Mouse (Mus musculus): ENCODE results near the gene Kcna2.

Kcna2 gene

DNA sequence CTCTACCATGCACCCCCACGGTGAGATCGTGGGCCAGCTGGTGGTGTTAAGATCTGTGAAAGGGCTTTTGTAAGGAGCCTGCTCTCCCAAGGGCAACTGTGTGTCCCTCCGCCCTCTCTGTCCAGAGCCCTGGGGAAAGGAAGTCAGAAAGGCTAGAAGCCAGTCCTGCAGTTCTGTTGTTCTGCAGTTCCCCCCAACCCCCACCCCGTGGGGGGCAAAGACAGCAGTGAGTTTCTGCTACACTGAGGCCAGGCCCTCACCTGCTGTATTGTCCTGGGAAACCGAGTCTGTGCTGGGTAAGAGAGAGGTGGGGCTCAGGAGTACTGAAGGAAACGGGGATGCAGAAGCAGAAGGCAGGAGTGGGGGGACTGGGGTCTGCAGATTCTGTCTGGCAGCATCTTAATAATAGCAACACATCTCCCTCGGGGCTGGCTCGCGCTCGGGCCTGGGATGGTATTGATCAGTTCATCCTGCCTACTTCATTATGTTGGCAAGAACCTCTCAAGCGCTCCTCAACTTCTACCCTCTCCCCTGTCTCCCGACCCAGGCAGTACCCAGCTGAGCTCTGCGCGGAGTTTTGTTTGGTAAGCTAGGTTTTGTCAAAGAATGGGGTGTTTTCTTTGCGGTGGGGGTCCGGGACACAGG lies at the start of gene Kcna2:
Gene Kcna2 (plus strand): TSS at position 336 of the 645 bp plus-strand sequence.
- no peak for DNase-seq

- no peak for DNase-seq
Measured at GRCm38 (mm10) chr3:107061468-107061867, 39.5 kb upstream of the Kcna2 start.

- no peak for DNase-seq
Measured at GRCm38 (mm10) chr3:107062771-107063170, 38.2 kb upstream of the Kcna2 start.

DNA sequence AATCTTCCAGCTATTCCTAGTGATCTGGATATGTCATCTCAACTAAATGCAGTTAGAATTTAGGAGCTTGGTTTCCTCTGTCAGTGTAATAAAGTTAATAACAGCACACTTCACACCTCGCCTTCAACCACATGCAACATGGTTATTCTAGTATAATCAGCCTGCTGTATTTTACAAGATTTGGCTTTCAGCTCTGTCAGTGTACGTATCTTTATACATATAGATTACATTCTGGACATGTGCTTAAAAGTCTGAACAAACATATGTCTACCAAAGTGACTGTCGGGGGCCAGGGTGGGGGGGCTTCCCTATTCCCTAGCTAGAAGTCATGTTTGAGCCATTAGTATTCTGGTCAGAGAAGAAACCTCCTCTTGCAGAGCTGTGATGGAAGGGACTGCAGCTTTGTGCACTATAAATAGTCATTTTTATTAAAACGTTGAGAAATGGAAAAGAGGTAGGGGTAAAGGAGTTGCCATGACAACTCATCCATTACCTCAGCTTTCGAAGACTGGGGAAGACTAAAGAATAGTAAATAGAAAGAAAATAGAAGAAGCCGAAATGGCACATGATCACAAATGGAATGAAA lies 35.3 kb upstream of the Kcna2 start:
- DNase-seq = no peak

- no peak for DNase-seq
Measured at GRCm38 (mm10) chr3:107066165-107066850, 34.6 kb upstream of the Kcna2 start.

DNA sequence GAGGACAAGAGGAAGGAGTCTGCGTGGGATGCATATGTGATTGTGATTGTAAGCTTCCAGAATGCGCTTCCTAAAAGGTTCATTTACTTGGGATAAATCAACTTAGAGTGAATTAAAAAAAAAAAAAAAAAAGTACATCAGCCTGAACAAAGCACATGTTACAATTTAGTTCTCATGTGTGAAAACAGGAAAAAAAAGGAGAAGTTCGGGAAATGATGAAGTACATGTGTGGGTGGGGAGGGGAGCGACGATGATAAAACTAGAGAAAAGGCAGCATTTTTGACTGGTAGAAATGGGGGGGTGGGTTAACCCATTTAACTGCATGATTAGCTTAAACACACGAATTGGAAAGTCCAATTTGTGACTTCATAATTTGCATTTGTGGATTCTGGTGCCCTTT lies 33.7 kb upstream of the Kcna2 start:
- no peak for DNase-seq

- no peak for DNase-seq
Measured at GRCm38 (mm10) chr3:107073863-107074262, 27.1 kb upstream of the Kcna2 start.

DNA sequence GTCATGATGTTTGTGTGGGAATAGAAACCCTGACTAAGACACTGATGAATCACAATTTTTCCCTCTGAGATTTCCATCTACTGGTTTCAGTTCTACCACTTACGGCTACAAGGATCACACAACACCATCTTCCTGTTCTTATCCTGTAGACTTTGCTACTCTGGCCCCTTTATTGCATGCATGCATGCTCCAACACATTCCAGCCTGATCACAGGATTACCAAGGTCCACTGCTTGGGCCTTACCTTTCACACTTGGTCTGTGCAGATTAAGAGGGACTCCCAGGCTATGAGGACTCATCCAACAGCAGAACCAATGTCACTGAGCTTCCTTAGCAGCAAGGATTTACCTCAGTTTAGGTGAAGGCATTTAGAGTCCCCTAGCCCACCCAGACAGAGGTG lies 25.2 kb upstream of the Kcna2 start:
- no peak for DNase-seq

GRCm38 (mm10) chr3:107076658-107077057 lies 24.3 kb upstream of the Kcna2 start:
- DNase-seq = no peak

- DNase-seq = no peak
Measured at GRCm38 (mm10) chr3:107077101-107077500, 23.8 kb upstream of the Kcna2 start.

- no peak for DNase-seq
Measured at GRCm38 (mm10) chr3:107080803-107081202, 20.1 kb upstream of the Kcna2 start.

DNA sequence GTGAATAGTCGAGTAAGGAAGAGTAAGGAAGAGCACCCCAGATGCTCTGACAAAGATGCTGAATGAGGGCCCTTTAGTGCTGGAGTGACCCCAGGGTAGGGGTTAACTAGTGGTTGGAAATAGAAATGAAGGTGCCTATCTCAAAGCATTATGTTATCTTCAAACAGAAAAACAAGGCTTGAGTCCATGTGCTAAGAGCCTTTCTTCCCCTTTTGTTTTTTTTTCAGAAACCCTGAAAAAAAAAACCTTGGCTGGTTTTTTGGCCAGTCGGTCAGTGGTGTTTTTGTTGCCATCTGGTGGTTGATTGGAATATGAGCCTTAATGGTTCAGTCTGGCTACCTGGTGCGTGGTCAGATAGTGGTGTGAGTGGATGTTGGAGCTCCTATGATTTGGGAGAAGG lies 19.7 kb upstream of the Kcna2 start:
- peak; percentile 36 for DNase-seq

DNA sequence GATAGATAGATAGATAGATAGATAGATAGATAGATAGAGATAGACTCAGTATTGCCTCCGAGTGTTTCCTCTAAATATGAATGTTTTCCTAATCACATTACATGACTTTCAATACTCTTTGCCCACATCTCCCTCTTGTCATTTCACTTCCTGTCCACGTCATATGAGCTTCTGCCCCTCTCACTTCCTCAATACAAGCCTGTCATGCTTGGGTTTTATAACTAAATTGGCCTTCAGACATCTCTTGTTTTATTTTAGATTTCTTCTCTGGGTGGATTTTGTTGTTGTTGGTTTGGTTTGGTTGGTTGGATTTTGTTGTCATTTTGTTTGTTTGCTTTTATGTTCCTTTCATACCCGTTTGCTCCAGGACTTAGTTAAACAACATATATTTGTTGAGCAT lies 16.4 kb upstream of the Kcna2 start:
- DNase-seq = no peak

GRCm38 (mm10) chr3:107087410-107087809 lies 13.5 kb upstream of the Kcna2 start:
- no peak for DNase-seq

DNA sequence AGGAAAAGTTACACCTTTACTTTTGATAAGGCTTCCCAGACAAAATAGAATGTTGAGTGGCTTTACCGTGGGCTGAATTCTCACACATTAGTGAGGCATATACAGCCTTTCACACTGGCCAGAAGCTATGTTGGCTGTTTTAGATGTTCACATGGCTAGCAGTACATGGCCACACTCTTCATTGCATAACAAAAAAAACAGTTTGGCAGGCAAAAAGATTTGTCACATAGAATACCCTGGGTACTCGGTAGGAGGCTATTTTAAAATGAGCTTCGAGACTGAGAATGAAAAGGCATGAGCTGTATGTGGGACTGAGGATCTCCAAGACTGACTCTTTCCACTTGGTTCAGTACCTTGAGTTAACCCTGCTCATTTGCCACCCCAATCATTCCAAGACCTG lies 12.1 kb upstream of the Kcna2 start:
- DNase-seq = no peak

GRCm38 (mm10) chr3:107089475-107089874 lies 11.5 kb upstream of the Kcna2 start:
- no peak for DNase-seq

- no peak for DNase-seq
Measured at GRCm38 (mm10) chr3:107090001-107090400, 10.9 kb upstream of the Kcna2 start.

DNA sequence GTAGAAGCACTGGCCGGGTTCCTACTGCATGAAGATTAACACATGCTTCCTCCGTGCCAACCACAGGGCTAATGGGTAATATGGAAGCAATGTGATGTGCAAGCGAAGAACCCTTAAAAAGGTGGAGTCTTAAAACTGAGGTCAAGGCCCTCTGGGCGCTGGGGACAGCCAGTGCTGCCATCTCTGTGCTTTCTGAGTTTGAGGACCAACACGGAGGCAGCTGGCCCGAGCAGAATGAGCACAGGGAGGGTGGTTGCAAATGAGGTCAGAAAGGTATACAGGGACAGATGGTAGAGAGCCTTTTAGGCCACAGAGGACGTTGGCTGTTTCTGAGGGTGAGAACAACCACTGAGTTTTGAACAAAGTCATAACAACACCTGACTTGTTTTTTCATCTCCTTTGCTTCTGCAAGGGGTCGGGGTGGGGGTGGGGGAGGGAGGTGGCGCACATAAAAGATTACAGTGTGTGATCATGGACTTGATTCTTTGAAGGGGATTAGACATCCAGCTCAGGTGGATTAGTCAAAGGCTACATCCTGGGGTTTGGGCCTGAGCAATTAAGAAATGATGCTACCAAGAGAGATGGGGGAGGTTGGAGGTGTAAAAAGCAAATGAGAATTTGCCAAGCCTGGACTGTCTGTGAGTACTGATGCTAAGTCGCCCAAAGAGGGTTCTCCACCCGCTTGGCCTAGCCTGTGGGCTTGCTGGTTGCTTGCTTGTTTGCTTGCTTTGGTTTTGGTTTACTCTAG lies 10.4 kb upstream of the Kcna2 start:
- no peak for DNase-seq

GRCm38 (mm10) chr3:107094028-107094427 lies 6.9 kb upstream of the Kcna2 start:
- peak; percentile 53 for DNase-seq

DNA sequence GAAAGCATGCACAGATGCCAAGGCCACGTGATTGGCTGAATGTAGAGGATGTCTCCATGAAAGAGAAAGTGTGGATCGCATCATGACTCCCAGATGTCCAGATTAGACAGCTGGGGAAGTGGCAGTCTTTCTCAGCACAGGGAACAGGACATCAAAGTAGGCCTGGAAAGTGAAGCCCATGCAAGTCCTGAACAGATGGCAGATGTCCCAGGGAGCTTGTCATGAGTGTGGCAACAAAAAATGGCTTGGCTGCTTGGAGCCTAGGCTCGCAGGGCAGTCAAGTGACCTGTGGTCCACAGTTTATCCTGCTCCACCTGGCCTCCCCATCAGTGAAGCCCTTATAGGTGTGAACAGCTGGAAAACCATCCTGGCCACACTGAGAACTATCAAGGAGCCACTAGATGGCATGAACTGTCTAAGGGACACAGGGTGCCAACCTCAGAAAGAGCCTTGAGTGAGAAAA lies 4.6 kb upstream of the Kcna2 start:
- DNase-seq = no peak

DNA sequence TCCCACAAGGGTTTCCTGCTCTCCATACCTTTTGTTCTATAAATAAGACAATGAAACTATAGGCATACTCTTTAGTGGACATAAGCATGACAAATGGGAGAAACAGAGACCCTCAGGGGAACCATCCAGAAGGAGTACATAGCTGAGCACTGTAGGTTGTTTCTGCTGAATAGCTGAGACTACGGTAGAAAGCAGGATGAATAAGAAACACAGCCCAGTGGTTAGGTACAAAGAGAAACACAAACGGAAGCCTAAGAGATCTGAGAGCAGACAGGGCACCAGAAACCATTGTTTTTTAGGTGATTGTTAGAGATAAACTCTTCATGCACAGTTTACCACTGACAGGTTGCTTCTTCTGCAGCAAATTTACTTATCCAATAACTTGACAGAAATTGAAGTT lies 1.1 kb upstream of the Kcna2 start:
- DNase-seq = no peak

DNA sequence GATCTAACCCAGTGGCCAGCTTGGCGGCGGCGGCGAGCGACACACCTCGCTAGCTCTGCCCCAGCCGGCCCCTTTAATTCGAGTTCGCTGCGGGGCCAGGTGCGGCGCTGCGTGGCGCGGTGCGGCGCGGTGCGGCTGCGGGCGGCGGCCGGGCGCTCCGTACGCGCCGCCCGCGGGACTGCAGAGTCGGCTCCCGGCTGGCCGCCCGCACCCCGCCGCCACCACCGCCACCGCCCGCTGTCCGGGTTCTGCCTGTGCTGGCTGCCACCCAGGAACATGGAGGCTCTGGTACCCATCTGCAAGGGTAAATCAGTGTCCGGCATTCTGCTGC lies 475 bp downstream of the Kcna2 start:
- no peak for DNase-seq

GRCm38 (mm10) chr3:107101787-107102651 lies 1.1 kb downstream of the Kcna2 start:
- no peak for DNase-seq
